Mouse (Mus musculus) MN1 (cell line): ENCODE results near the gene Cbarp.

Experiments used
- DNase-seq: peaks from one replicate; pipeline ENCODE4 v3.0.0-alpha.2; 2016; ENCODE audit warnings: low spot score

Gene Cbarp

DNA sequence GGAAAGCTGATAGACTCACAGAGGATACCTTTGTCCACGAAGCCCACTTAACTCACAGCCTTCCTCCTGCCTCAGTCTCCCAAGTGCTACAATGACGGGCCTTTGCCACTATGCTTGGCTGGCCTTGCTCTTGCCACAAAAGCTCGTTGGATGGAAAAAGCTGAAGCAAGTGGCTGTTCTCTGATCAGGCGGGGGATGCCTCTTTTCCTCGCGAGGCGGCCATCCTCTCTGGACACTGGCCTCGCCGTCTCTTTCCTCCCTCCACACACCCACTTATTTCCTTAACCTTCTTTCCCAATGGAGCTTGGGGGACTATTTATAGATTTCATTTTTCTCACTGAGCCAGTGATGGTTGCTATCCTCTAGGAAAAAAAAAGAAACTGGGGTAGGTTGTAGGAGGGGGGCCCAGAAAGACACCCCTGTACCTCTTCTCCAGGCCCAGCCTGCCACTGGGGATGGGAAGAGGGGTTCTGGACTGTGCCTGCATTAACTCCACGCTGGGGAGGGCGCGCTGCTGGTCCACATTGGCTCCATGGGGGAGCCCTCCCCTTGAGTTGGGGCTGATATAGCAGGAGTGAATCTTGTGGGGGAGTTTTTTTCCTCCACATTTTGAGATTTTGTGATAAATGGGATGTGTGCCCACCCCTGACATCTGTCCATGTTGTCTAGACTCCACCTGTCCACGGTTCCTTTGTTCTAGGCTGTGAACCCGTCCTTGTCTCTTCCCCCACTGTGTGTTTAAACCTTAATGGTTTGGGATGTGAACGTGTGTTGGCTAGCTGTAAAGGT, 16.7 kb upstream of the Cbarp start:
- DNase-seq = no peak

DNA sequence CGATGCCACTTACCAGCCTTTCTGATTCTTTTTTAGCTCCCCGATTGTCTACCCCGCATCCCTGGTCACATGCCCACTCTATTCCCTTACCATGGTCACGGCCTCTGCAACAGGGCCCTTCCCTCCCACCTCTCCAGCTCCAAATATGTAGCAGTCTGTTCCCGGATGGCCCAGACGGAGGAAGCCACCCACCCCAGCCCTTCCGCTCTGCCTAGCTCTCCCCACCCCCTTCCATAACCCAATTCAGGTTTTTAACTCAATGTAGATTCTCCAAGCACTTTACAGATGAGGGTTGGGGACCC, 16.1 kb upstream of the Cbarp start:
- DNase-seq = peak; percentile 68

DNA sequence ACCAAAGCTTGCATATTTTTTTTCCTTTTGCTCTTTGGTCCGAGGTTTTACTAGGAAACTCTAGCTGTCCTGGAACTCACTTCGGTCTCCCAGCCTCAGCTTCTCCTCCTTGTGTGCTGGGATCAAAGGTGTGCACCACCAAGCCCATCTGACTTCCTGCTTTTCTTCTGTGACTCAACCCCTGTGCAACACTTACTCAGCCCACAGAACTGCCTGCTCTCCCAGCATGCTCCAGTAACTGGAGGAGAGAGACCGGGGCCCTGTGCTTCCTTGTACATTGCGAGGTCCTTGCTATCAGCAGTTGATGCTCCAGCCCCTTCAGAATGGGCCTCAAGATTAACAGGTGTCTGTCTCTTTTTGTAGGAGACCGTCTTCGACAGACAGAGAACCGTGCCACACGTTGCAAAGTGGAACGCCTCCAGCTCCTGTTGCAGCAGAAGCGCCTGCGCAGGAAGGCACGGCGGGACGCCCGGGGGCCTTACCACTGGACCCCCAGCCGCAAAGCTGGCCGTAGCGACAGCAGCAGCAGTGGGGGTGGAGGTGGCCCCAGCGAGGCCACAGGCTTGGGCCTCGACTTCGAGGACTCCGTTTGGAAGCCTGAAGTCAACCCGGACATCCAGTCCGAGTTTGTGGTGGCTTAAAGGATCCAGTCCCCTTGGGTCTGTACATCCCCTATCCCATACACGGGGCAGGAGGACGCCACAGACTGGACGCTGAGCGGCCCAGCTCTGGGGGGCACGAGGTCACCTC, 15.5 kb upstream of the Cbarp start:
- peak; percentile 52 for DNase-seq

DNA sequence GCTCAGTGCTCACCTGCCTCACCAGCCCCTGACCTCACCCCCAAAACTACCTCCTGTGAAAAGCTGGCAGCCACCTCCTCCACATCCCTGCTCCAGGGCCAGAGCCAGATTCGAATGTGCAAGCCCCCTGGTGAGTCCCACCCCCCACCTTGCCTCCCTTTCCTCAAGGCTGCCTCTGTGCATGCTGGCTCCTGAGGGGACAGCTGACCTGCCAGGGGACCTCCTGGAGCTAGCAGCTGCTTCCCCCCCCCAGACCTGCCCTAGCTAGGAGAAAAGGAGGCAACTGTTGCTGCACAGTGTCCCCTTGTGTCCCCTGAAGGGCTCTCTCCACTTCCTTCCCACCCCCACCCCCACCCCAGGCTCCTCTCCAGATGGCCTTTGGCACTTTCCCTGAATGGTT, 14.6 kb upstream of the Cbarp start:
- no peak for DNase-seq

DNA sequence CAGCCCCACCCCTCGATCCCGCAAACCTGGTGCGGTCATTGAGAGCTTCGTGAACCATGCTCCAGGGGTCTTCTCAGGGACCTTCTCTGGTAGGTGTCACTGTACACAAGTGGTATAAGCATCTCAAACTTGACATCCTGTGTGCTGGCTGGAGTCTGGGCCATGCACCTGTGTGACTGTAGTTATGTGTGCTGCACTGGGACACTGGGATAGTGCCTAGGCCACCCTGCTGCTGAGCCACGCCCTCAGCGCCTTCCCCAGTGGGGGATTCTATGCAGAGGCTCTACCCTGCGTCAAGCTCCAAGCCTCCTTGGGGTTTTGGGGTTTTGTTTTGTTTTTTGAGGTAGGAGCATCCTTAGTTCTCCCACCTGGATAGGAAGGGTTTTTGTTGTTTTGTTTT, 13.7 kb upstream of the Cbarp start:
- no peak for DNase-seq

DNA sequence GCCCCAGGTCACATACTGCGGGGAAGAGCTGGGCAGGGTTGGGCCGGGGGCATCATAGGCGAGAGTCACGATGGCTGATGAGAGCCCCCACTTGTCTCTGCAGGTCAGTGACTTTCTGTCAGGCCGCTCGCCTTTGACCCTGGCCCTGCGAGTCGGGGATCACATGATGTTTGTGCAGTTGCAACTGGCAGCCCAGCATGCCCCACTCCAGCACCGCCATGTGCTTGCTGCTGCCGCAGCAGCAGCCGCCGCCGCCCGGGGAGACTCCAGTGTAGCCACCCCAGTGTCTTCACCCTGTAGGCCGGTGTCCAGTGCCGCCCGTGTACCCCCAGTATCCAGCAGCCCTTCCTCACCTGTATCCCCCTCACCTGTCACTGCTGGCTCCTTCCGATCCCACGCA, 13.1 kb upstream of the Cbarp start:
- DNase-seq = no peak

DNA sequence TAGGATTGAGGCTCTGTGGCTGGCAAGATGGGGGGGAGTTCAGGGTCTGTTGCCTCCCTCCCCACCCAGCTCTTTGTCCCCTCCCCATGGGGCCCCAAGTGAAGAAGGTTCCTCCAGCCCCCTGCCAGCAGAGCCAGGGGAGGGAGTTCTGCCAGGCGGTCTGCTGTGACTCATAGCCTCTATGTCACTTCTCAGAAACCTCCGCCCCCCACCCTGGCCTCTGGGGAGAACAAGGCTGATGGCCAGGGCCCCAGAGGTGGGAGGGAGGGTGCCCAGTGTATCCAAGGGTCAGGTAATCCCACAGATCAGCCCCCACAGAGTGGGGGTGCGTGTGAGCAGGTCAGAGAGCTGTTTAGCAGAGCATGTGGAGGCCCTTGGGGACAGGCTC, 12.2 kb upstream of the Cbarp start:
- DNase-seq = peak; percentile 88

DNA sequence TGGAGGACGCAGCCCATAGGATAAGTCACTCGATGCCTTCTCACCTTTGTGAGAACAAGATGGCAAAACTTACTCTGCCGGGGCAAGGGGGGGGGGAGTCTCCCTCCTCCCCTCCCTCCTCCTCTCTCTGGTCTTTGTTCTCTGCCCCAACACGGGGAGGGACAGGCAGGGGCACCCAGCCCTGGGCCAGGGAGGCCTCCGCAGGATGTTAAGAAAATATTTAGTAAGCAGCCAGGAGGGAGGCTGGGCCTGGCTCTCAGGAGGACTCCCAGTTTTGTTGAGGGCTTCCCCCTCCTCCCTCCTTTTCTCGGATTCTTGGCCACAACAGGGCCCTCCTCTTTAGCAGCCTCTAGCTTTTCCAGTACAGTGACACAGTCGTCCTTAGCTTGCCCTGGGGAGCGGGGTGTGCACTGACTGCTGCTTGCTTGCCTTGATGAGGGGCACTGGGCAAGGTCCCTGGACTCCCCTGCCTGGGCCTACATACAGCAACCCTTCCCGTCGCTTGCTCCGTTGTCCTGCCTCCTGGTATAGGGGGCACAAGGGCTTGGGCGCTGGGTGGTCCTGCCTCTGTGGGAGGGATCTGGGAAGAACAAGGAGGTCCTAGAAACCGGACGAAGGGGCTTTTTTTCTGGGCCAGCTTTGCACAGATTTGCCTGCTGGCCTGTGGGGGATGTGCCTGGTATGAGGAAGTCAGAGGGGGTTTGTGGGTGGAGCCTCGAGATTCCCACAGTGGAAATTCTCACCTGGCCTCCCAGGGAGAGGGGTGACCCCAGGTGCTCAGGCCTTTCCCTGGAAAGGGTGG, 11.6 kb upstream of the Cbarp start:
- peak; percentile 84 for DNase-seq

DNA sequence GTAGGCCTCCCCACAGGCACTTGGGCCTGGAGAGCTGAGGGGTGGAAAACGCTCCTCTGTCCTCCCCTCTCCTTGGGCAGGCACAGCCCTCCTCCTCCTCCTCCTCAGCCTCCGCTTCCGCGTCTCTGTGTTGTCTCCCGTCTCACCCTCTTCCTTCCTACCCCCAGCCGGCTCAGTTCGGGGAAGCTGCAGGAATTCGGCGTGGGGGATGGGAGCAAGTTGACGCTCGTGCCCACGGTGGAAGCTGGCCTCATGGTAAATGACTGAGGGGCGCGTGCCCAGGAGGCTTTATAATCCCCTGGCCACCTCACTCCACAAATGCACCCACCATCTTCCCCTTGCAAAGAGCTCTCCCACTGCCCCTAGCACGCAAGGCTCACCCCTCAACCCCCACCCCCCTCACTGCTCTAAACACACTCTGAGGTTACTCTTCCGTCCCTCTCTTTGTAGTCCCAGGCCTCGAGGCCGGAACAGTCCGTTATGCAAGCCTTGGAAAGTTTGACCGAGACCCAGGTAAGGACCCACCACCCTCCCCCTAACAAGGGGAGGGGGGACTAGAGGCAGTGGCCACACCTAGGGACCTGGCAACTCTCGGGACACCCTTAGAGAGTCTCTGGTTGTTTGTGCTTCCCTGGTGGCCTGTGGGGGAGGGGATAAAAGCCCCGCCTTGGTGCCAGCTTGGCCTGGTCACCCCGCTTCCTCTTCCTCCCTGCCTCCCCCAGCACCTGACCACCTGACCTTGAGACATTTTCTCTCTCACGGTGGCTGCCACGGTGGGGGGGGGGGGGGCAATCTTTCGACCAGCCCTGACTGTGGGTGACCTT, 10.8 kb upstream of the Cbarp start:
- DNase-seq = peak; percentile 65

DNA sequence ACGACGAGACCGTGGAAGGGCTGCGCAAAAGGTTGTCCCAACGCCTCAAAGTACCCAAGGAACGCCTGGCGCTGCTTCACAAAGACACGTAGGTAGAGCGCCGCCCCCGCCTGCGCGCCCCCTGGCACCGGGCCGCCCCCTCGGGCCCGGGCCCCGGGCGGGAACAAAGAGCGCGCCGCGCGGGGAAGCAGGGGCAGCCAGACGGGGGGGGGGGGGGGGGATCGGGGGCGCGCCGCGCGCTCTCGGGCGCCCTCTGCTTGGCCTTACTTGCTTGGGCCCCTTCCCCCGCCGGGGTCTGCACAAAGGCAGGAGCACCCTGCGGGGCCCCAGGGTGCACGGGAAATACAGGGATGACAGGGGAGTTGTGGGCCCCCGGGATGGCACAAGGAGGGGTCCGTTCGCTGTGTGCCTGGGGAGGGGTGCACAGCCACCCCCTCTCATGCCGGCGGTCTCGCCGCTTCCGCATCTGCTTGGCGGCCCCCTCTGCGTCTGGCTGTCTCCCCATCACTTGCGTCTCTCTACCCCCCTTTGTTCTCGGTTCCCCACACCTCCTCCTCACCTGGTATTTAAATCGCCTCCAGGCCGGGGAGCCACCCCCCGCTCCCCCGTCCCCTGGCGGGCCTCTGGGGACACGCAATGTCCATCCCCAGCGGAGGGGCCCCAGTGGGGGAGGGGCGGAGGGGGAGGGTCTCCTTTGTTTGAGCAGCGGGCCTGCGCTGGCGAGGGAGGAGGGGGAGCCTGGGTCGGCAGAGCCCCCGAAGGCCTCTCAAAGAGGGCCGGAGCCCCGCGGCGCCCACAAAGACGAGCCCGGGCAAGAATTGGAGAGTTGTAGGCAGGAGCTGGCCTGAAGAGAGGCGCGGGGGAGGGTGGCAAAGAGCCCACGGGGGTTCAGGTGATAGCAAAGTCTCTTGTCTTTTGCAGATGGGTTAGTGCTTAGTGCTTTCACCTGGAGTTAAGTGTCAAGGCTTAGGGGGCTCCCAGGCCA, 9.9 kb upstream of the Cbarp start:
- peak; percentile 70 for DNase-seq

DNA sequence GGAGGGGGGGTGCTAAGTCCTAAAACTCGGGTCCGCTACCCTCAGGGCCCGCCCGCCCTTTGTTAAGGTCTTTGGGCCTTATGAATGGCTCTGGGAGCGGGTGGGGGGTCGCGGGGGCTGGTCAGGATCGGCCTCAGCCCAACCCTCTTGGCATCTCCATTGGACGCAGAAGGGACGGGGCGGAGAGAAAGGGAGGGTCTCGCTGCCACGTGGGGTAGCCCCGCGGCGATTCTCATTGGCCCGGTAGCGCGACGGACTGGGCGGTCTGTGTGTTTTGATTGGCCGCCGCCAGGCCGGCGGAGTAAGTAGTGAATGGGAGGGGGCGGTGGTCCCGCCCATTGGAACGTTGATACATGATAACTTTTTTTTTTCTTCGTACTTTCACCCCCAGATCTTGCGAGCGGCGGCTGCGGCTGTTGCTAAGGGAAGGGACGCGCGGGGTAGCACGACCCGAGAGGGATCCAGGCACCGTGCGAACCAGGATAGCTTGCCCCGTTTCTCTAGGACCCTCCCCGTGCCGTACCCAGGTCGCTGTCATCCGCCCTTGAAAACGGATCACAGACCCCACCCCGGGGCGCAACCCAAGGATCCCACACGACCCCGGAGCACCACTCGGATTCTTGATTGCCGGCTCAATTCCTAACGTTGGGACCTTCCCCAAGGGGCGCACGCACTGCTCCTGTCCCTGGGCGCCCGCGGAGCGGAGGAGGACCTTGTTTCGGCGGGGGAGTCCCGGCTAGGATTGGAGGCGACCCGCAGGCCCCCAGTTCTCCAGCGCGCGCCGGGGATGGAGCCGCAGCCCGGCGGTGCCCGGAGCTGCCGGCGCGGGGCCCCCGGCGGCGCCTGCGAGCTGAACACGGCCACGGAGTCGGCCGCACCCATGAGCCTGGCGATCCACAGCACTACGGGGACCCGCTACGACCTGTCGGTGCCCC, 8.9 kb upstream of the Cbarp start:
- peak; percentile 100 for DNase-seq

DNA sequence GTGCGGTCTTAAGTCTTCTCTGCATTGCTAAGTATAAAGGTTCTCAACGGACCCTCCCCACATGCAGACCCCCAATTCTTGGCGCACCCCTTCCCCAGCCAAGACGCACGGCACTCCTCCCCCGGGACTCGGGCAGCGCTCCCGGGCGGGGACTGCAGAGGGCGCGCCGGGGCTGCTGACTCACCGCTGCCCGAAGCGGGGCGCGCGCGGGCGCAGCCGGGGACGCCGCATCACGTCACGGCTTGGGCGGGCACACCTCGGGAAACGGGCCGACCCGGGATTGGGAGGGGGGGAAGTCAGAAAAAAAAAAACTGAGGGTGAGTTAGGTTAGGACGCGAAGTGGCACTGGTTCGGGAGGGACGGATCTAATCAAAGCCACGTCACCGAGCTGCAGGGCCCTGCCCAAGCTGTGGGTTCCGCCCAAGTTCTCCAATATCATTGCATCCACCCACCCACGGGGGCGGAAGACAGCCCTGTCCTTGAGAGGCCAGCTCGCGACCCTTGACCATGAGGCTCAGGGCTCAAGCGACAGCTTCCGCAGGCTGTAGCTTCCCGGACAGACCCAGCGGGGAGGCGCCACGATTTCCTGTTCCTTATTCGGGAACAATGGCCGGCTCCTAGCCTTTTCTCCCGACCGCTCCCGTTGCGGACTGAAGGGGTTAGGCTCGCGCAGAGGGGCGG, 8.1 kb upstream of the Cbarp start:
- peak; percentile 97 for DNase-seq

DNA sequence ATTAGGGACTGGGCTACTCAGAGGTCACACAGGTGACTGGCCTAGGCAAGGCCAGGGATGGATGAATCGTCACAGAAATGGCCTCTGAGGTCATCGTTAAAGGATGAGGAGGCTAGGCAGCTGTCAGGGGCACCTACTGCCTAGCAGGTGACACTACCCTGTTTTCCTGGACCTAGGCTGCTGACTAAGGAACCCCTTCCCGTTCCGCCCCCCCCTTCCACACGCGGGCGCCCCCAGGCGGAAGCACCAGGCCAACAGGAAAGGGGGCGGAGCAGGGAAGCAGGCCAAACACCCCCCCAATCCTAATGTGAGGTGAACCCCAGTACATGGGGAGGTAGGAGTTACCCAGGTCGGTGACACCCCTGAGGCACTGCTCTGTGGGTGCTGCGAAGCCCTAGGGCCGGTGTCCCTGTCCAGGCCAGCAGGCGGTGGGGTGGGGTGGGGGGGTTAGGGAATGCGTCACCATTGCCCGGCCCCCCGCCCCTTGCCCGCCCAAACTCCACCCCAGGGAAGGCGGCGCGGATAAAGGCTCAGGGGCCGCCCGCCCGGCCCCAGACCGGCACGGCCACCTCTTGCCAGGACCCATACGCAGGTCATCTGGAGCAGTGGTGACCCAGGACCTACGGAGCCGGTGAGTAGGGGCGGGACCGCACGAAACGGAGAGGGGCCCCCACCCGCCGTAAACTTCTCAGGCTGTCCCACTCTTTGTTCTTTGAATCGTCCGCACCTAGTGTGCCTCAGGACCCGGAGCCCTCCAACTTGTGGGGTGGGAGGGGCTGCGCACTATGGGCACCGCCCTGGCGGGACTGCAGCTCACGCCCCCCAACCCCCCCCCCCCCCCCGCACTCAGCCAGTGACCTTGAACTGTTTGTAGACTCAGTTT, 7.3 kb upstream of the Cbarp start, which contains the start of gene Midn:
Gene Midn (plus strand): TSS at position 554 of the 883 bp plus-strand sequence.
- peak; percentile 89 for DNase-seq

DNA sequence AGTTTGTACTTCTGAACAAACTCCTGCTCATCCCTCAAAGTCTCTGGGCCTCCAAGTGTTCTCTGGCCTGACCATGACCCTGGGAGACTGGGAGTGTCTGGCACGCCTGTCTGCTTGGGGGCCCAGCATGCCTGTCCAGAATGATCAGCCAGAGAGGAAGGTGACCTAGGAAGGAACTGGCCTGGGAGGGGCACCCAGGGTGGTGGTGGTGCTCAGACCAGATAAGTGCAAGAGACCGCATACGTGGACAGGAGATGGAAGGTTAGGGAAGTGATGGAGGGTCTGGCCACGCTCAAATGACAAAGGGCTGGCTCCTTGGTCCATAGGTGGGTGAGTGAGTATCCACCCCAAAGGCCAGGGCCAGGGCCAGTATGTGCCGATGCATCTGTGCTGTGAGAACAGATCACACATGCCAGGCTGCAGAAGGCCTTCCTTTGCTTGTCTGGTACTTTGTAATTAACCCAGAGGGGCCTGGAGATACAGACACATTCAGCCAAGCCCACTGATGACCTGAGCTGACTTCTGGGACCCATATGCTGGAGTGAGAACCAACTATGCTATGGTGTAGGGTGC, 6.6 kb upstream of the Cbarp start:
- peak; percentile 69 for DNase-seq

DNA sequence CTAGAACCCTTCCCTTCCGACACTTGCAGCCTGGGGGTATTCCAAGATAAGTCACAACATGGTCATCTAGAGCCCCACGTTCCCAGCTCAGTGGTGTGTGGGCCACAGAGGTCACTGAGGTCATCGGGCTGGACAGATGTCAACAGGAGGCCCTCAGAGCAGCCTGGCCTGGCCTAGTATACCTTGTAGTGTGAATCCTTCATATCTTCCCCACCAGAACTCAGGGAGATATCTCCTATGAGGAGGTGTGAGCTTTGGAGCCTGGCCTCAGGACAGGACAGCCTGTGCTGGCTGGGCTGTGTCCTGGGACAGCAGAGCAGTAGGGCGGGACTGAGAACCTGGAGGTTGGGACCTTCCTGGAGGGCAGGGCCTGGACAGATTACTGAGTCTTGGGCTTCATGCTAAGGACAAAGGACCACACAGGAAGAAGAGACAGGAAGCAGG, 6.0 kb upstream of the Cbarp start:
- DNase-seq = no peak

DNA sequence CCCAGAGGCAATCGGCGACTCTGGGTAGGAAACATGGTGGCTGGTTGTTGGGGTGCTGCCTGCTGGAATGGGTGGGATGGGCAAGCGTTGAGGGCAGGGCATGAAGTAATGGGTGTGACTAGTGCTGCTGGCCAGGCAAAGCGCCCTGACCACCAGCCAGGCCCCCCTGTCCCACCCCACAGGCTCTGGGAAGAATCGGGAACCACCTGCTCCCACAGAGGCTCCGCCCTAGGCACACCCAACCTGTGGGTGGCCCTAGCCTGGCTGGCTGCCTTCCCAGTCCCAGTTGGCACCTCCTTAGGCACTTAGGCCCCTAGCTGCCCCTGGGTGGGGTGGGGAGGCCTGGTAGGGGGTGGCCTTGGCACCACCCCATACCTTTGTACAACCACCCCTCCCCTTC, 5.3 kb upstream of the Cbarp start:
- DNase-seq = peak; percentile 59
